Mouse (Mus musculus) CH12.LX (cell line): ENCODE measurements around the gene Col9a2. TPM values are rescaled to one million over a fixed set of nuclear protein-coding genes. Genes with fewer than 3 reads are reported as not detected.

Experiments used
- DNase-seq: peaks from one replicate; pipeline ENCODE4 v3.0.0-alpha.2; 2013; ENCODE audit errors: extremely low read depth
- H3K27ac ChIP-seq: 2 replicates; pipeline ENCODE4 v1.5.1; 2012; ENCODE audit warnings: low read depth, mild to moderate bottlenecking, control low read depth, moderate library complexity; ENCODE audit not compliant: insufficient read depth
- H3K27me3 ChIP-seq: replicated peaks from 2 replicates; pipeline ENCODE3; 2012; ENCODE audit warnings: inconsistent platforms
- H3K36me3 ChIP-seq, 2 experiments: replicated peaks in 1 of 2; 2 replicates each; pipeline versions ENCODE3 to v1.6.1; 2012; ENCODE audit warnings: inconsistent platforms in 1 of 2, low read length in 1 of 2, mild to moderate bottlenecking in 1 of 2, mixed read lengths in 1 of 2, moderate library complexity in 1 of 2; ENCODE audit not compliant: control insufficient read depth in 1 of 2, insufficient read depth in 1 of 2
- H3K4me1 ChIP-seq, 2 experiments: 2 replicates each; pipeline ENCODE4 v1.6.1; 2012; ENCODE audit warnings: inconsistent platforms in 1 of 2, moderate library complexity in 1 of 2; ENCODE audit not compliant: insufficient read depth in 2 of 2, control insufficient read depth in 1 of 2
- H3K4me2 ChIP-seq: 2 replicates; pipeline ENCODE4 v1.6.1; 2012; ENCODE audit warnings: low read depth, mild to moderate bottlenecking, control low read depth; ENCODE audit not compliant: poor library complexity, insufficient read depth, severe bottlenecking
- H3K4me3 ChIP-seq, 3 experiments: fragments of 150-350 bp in 1 of 3; sonication (generic) in 1 of 3; replicated peaks in 1 of 3; 2 replicates each; pipeline versions ENCODE3 to v1.5.1; 2011 to 2012; ENCODE audit warnings: low read depth in 2 of 3, low read length in 2 of 3, mild to moderate bottlenecking in 2 of 3, moderate library complexity in 2 of 3, control low read depth in 1 of 3, improper control_type of control experiment in 1 of 3, inconsistent platforms in 1 of 3, mixed read lengths in 1 of 3; ENCODE audit not compliant: poor library complexity in 1 of 3
- H3K79me2 ChIP-seq: replicated peaks from 2 replicates; pipeline ENCODE4 v1.6.1; 2012; ENCODE audit warnings: mild to moderate bottlenecking, moderate library complexity; ENCODE audit not compliant: control insufficient read depth, poor library complexity, insufficient read depth, severe bottlenecking; ENCODE audit errors: extremely low read depth
- H3K9ac ChIP-seq: 2 replicates; pipeline ENCODE4 v1.6.1; 2012; ENCODE audit warnings: low read depth, mild to moderate bottlenecking, control low read depth, moderate library complexity; ENCODE audit not compliant: insufficient read depth
- H3K9me3 ChIP-seq: replicated peaks from 2 replicates; pipeline ENCODE3; 2012; ENCODE audit warnings: low read length, inconsistent platforms, mixed read lengths
- E2F4 ChIP-seq: IDR thresholded peaks from 2 replicates; pipeline ENCODE4 v1.6.1; 2011; ENCODE audit warnings: low read depth, low read length, improper control_type of control experiment; ENCODE audit not compliant: insufficient replicate concordance
- ETS1 ChIP-seq: conservative IDR thresholded peaks from 2 replicates; pipeline ENCODE4 v1.6.1; 2012; ENCODE audit warnings: low read depth, mild to moderate bottlenecking, inconsistent platforms, low read length, improper control_type of control experiment, moderate library complexity
- HCFC1 ChIP-seq: IDR thresholded peaks from 2 replicates; pipeline ENCODE4 v1.6.1; 2012; ENCODE audit warnings: low read depth, mild to moderate bottlenecking, inconsistent platforms, low read length, improper control_type of control experiment
- JUND ChIP-seq: conservative IDR thresholded peaks from 2 replicates; pipeline ENCODE4 v1.6.1; 2011; ENCODE audit warnings: low read depth, low read length, improper control_type of control experiment
- KAT2A ChIP-seq: IDR thresholded peaks from 2 replicates; pipeline ENCODE4 v1.6.1; 2012; ENCODE audit warnings: low read length, improper control_type of control experiment, inconsistent platforms; ENCODE audit not compliant: insufficient replicate concordance
- MAFK ChIP-seq: IDR thresholded peaks from 2 replicates; pipeline ENCODE4 v1.6.1; 2011; ENCODE audit warnings: low read length, improper control_type of control experiment; ENCODE audit not compliant: insufficient replicate concordance
- MAX ChIP-seq: IDR thresholded peaks from 2 replicates; pipeline ENCODE4 v1.6.1; 2011; ENCODE audit warnings: low read length, improper control_type of control experiment
- MAZ ChIP-seq: IDR thresholded peaks from 2 replicates; pipeline ENCODE4 v1.6.1; 2012; ENCODE audit warnings: low read depth, mild to moderate bottlenecking, inconsistent platforms, low read length, improper control_type of control experiment, moderate library complexity
- MYC ChIP-seq: IDR thresholded peaks from 2 replicates; pipeline ENCODE4 v1.6.1; 2011; ENCODE audit warnings: low read depth, mild to moderate bottlenecking, improper control_type of control experiment, low read length
- NELFE ChIP-seq: IDR thresholded peaks from 2 replicates; pipeline ENCODE4 v1.6.1; 2011; ENCODE audit warnings: low read depth, low read length, improper control_type of control experiment
- NRF1 ChIP-seq: IDR thresholded peaks from 2 replicates; pipeline ENCODE4 v1.6.1; 2014; ENCODE audit warnings: low read depth, mild to moderate bottlenecking, inconsistent platforms, low read length, improper control_type of control experiment, moderate library complexity
- POLR2A ChIP-seq: IDR thresholded peaks from 2 replicates; pipeline ENCODE4 v1.6.1; 2011; ENCODE audit warnings: low read depth, mild to moderate bottlenecking, improper control_type of control experiment, low read length
- POLR2AphosphoS2 ChIP-seq: IDR thresholded peaks from 2 replicates; pipeline ENCODE4 v1.6.1; 2011; ENCODE audit warnings: low read depth, low read length, improper control_type of control experiment
- RAD21 ChIP-seq: IDR thresholded peaks from 2 replicates; pipeline ENCODE4 v1.6.1; 2011; ENCODE audit warnings: low read depth, mild to moderate bottlenecking, low read length, improper control_type of control experiment, moderate library complexity
- SIN3A ChIP-seq: IDR thresholded peaks from 2 replicates; pipeline ENCODE4 v1.6.1; 2012; ENCODE audit warnings: low read length, improper control_type of control experiment, inconsistent platforms
- SMC3 ChIP-seq: IDR thresholded peaks from 2 replicates; pipeline ENCODE4 v1.6.1; 2011; ENCODE audit warnings: low read depth, low read length, improper control_type of control experiment
- TBP ChIP-seq: conservative IDR thresholded peaks from 2 replicates; pipeline ENCODE4 v1.6.1; 2011; ENCODE audit warnings: low read depth, low read length, improper control_type of control experiment
- ZC3H11A ChIP-seq: IDR thresholded peaks from 2 replicates; pipeline ENCODE4 v1.6.1; 2012; ENCODE audit warnings: low read depth, mild to moderate bottlenecking, inconsistent platforms, low read length, improper control_type of control experiment
- ZMIZ1 ChIP-seq: IDR thresholded peaks from 2 replicates; pipeline ENCODE4 v1.6.1; 2012; ENCODE audit warnings: low read depth, mild to moderate bottlenecking, inconsistent platforms, low read length, improper control_type of control experiment
- ZNF384 ChIP-seq: IDR thresholded peaks from 2 replicates; pipeline ENCODE4 v1.6.1; 2012; ENCODE audit warnings: low read depth, low read length, improper control_type of control experiment, inconsistent platforms
- dilution Hi-C: fragments of 300-500 bp; cut with MboI; formaldehyde crosslinking; loops from 2 replicates; pipeline ENCODE4 v1.14.3; 2020; ENCODE audit warnings: low sequenced_read_pairs; ENCODE audit not compliant: extremely low pct_unique_long_range_greater_than_20kb, extremely low pct_ligation_motif_present
- in situ Hi-C: fragments of 300-500 bp; cut with MboI; formaldehyde crosslinking; loops from 3 replicates; pipeline ENCODE4 v1.14.3; 2019; ENCODE audit warnings: low sequenced_read_pairs, low pct_ligation_motif_present, low pct_unique_long_range_greater_than_20kb, mixed read lengths
- polyA plus RNA-seq: library from polyadenylated mRNA; unstranded; fragments of >175 nt; gene quantifications from 2 replicates; pipeline ENCODE4 v1.2.1, GENCODE M21; 2012; ENCODE audit warnings: low read depth; ENCODE audit not compliant: insufficient read length
- total RNA-seq, 2 experiments: library from RNA; depleted of rRNA; stranded (reverse); fragments of 300-350 nt in 1 of 2; fragments of >200 nt in 1 of 2; gene quantifications; 2 replicates each; pipeline ENCODE4 v1.2.3; 2012 to 2014

Col9a2 gene
- total and polyA plus RNA-seq, 3 experiments = not detected

GRCm38 (mm10) chr4:121065336-121065735 is 26.2 kb downstream of the Col9a2 start:
- peaks cover 33 to 76% of the 10 kb centered on the region in 2 experiments for H3K36me3 ChIP-seq
- H3K27ac ChIP-seq = no peak overlapping the region
- no peaks in the 10 kb centered on the region for H3K9me3 ChIP-seq
- H3K27me3 ChIP-seq = no peaks in the 10 kb centered on the region
- no peak overlapping the region for H3K9ac ChIP-seq
- H3K79me2 ChIP-seq = no peaks in the 10 kb centered on the region
- H3K4me3 ChIP-seq = no peak overlapping the region
- no peak overlapping the region for H3K4me2 ChIP-seq
- H3K4me1 ChIP-seq = no peaks in the 10 kb centered on the region
- no peak for TF ChIP-seq NRF1
- TF ChIP-seq RAD21 = no peak
- TF ChIP-seq TBP = no peak
- no peak for TF ChIP-seq KAT2A
- TF ChIP-seq MAZ = no peak
- TF ChIP-seq NELFE = no peak
- TF ChIP-seq JUND = no peak
- DNase-seq = no peak
- in situ Hi-C loops (loop anchor here (10.0 kb wide), 1 partner anchor 159 kb away; no protein-coding TSS in a partner anchor), dilution Hi-C loops (no loop called here)

- no peak for DNase-seq
- TF ChIP-seq MYC = no peak
- no peak for TF ChIP-seq POLR2A
- no peak for TF ChIP-seq MAFK
- in situ Hi-C loops (no loop called here), dilution Hi-C loops (no loop called here)
- no peaks in the 10 kb centered on the region for H3K79me2 ChIP-seq
- H3K27ac ChIP-seq = no peak overlapping the region
- peaks cover 0 to 5% of the 10 kb centered on the region in 2 experiments; a peak in 1 of 4 replicates for H3K4me1 ChIP-seq
- no peak overlapping the region for H3K4me3 ChIP-seq
- no peaks in the 10 kb centered on the region for H3K9me3 ChIP-seq
- H3K4me2 ChIP-seq = peak overlapping the region; percentile 71
- no peaks in the 10 kb centered on the region for H3K27me3 ChIP-seq
- H3K36me3 ChIP-seq = peaks cover 24 to 68% of the 10 kb centered on the region in 2 experiments
- peak overlapping the region; percentile 51; the same call in 1 of the 2 replicates for H3K9ac ChIP-seq
These were observed 35.1 kb downstream of the Col9a2 start for GRCm38 (mm10) chr4:121074250-121074649.

GRCm38 (mm10) chr4:121077915-121078646 is 38.9 kb downstream of the Col9a2 start:
- Histone ChIP-seq H3K4me3 (no peak overlapping the region), H3K9me3 (no peaks in the 10 kb centered on the region), H3K27ac (no peak overlapping the region), H3K79me2 (no peaks in the 10 kb centered on the region), H3K4me2 (no peak overlapping the region), H3K4me1 (peaks cover 0 to 5% of the 10 kb centered on the region in 2 experiments; a peak in 1 of 4 replicates), H3K9ac (no peak overlapping the region), H3K27me3 (no peaks in the 10 kb centered on the region), H3K36me3 (peaks cover 38 to 87% of the 10 kb centered on the region in 2 experiments)
- TF ChIP-seq POLR2AphosphoS2 (no peak), SMC3 (no peak), E2F4 (no peak), SIN3A (no peak), MAZ (no peak), ZNF384 (no peak), ZMIZ1 (no peak), NELFE (no peak), ETS1 (no peak), ZC3H11A (no peak), MAX (no peak), MYC (no peak), HCFC1 (no peak)
- dilution Hi-C loops = no loop called here
- DNase-seq = no peak
- in situ Hi-C loops = no loop called here
